Mouse (Mus musculus): ENCODE data around the gene Gje1.
A peak's percentile ranks its signal among the peaks of the same experiment; 100 is the strongest.

Gene Gje1

GRCm38 (mm10) chr10:14718114-14718513 lies at the start of gene Gje1:
Gje1 (minus strand) TSS chr10:14718214.
- no peak for DNase-seq (ENCODE audit: low spot score)

GRCm38 (mm10) chr10:14760618-14761017 lies 42.6 kb upstream of the Gje1 start:
- no peak for DNase-seq (ENCODE audit: low spot score)

- DNase-seq (ENCODE audit: low spot score): peak; percentile 37
These were observed 41.9 kb upstream of the Gje1 start for GRCm38 (mm10) chr10:14759665-14760558.

- DNase-seq (ENCODE audit: low spot score): peak; percentile 71
These were observed 16.3 kb upstream of the Gje1 start for GRCm38 (mm10) chr10:14734285-14734684.

GRCm38 (mm10) chr10:14725671-14726070 lies 7.7 kb upstream of the Gje1 start:
- no peak for DNase-seq (ENCODE audit: low spot score)

GRCm38 (mm10) chr10:14705072-14706066 lies 12.6 kb downstream of the Gje1 start, which contains the start of the genes Vta1 and Nmbr:
Vta1 (minus strand) TSS chr10:14705560.
Nmbr (plus strand) TSS chr10:14705591.
- DNase-seq (ENCODE audit: low spot score): peak; percentile 98

- no peak for DNase-seq (ENCODE audit: low spot score)
These were observed 14.1 kb downstream of the Gje1 start for GRCm38 (mm10) chr10:14703830-14704420.

- no peak for DNase-seq (ENCODE audit: low spot score)
These were observed 14.8 kb downstream of the Gje1 start for GRCm38 (mm10) chr10:14703239-14703638.

- no peak for DNase-seq (ENCODE audit: low spot score)
These were observed 27.7 kb downstream of the Gje1 start for GRCm38 (mm10) chr10:14690349-14690748.

GRCm38 (mm10) chr10:14688785-14689442 lies 29.1 kb downstream of the Gje1 start:
- no peak for DNase-seq (ENCODE audit: low spot score)

- DNase-seq (ENCODE audit: low spot score): no peak
These were observed 32.4 kb downstream of the Gje1 start for GRCm38 (mm10) chr10:14685663-14686062.

- no peak for DNase-seq (ENCODE audit: low spot score)
These were observed 51.9 kb downstream of the Gje1 start for GRCm38 (mm10) chr10:14666147-14666546.

Data from embryo, embryonic 10 days (tissue).